Mouse (Mus musculus) heart, adult 2 months (tissue): Measurements from ENCODE around the gene Rerg.

Source experiments
- CTCF ChIP-seq: fragments of 200-600 bp; IDR thresholded peaks from 2 replicates; pipeline ENCODE4 v1.8.1; 2022; ENCODE audit warnings: antibody characterized with exemption, mild to moderate bottlenecking, moderate library complexity
- EP300 ChIP-seq: fragments of 200-500 bp; IDR thresholded peaks from 2 replicates; pipeline ENCODE4 v1.6.1; 2011; ENCODE audit warnings: low read depth, low read length, control low read depth; ENCODE audit not compliant: insufficient read depth
- POLR2A ChIP-seq: fragments of 200-500 bp; IDR thresholded peaks from 2 replicates; pipeline ENCODE4 v1.6.1; 2011; ENCODE audit warnings: mild to moderate bottlenecking, low read depth, low read length, control low read depth; ENCODE audit not compliant: insufficient read depth

- no peak for TF ChIP-seq POLR2A
- TF ChIP-seq CTCF = no peak
- no peak for TF ChIP-seq EP300
Measured at GRCm38 (mm10) chr6:137151015-137151414, 19.3 kb downstream of the Rerg start.
